In genomic region chr2:30464411-30464810, GRCm38 (mm10) we compare ENCODE assay signal across 8 mouse cellular contexts. TPM values are rescaled to one million over a fixed set of nuclear protein-coding genes. Genes with fewer than 3 reads are reported as not detected.
DNase-seq lines count a peak whose midpoint lies in the region; ATAC-seq and TF ChIP-seq lines count a peak whose summit lies in the region.

No protein-coding gene starts in this region.

- TF ChIP-seq EP300 in CH12.LX (IDR thresholded peaks at IDR 0.05; ENCODE audit: low read length), result no peak

- no peak for TF ChIP-seq CTCF in CH12.LX (conservative IDR thresholded peaks at IDR 0.05 in 1 of 2, IDR thresholded peaks at IDR 0.05 in 1 of 2; ENCODE audit: low read depth in 2 of 2, low read length in 2 of 2)

- WGBS in heart, embryonic 10.5 days, result 53% methylated on average over 5 of the region's 5 CpGs
- 72% methylated on average over 5 of the region's 5 CpGs for WGBS in hindbrain, embryonic 11.5 days
- 70% methylated on average over 5 of the region's 5 CpGs for WGBS in midbrain, embryonic 10.5 days

- H3K27ac ChIP-seq in heart, embryonic 10.5 days, result peak overlapping the region; percentile 79
- H3K27ac ChIP-seq in CH12.LX (ENCODE audit: insufficient read depth, low read depth), result no peak overlapping the region
- no peak overlapping the region for H3K27ac ChIP-seq in hindbrain, embryonic 11.5 days (ENCODE audit: low read depth, low read length)
- H3K27ac ChIP-seq in midbrain, embryonic 10.5 days (replicated peaks), result 0 out of 2 replicates have a peak overlapping the region, but pooled peaks have one; percentile 43

- no peak for TF ChIP-seq RAD21 in CH12.LX (IDR thresholded peaks at IDR 0.05; ENCODE audit: low read depth, low read length)

- no peak for DNase-seq in heart, embryonic 10.5 days (ENCODE audit: low spot score)
- DNase-seq in heart, adult 18-20 months, result no peak
- DNase-seq in CH12.LX (ENCODE audit: extremely low read depth), result no peak
- no peak for DNase-seq in hindbrain, embryonic 11.5 days (ENCODE audit: low spot score)
- DNase-seq in midbrain, embryonic 10.5 days (ENCODE audit: low spot score), result no peak
- DNase-seq in embryo, embryonic 10.5 days (ENCODE audit: low spot score), result no peak
- no peak for DNase-seq in c-Kit-positive CD71-positive TER-119-positive erythroid progenitor cells, embryonic 14.5 days (ENCODE audit: low spot score)
- no peak for DNase-seq in cerebellum, postnatal 25 days

- H3K9me3 ChIP-seq in heart, embryonic 10.5 days, result no peaks in the 10 kb centered on the region
- H3K9me3 ChIP-seq in CH12.LX (replicated peaks; ENCODE audit: low read length), result peaks cover 14% of the 10 kb centered on the region
- H3K9me3 ChIP-seq in hindbrain, embryonic 11.5 days (ENCODE audit: control insufficient read depth, low read length), result no peaks in the 10 kb centered on the region
- H3K9me3 ChIP-seq in midbrain, embryonic 10.5 days (replicated peaks), result no peaks in the 10 kb centered on the region

- no peak overlapping the region for H3K4me2 ChIP-seq in CH12.LX (ENCODE audit: insufficient read depth, low read depth, poor library complexity, severe bottlenecking)
- peak overlapping the region; percentile 36 for H3K4me2 ChIP-seq in hindbrain, embryonic 11.5 days (replicated peaks; ENCODE audit: low read depth, low read length)

- dilution Hi-C loops in CH12.LX (cut with MboI; ENCODE audit: extremely low pct_ligation_motif_present, extremely low pct_unique_long_range_greater_than_20kb, low sequenced_read_pairs), result no loop called here

- peaks cover 65% of the 10 kb centered on the region for H3K4me1 ChIP-seq in heart, embryonic 10.5 days
- H3K4me1 ChIP-seq in CH12.LX (ENCODE audit: control insufficient read depth in 1 of 2, insufficient read depth in 2 of 2), result peaks cover 9 to 17% of the 10 kb centered on the region in 2 experiments
- peaks cover 9% of the 10 kb centered on the region for H3K4me1 ChIP-seq in hindbrain, embryonic 11.5 days (replicated peaks; ENCODE audit: control insufficient read depth, insufficient read depth, low read length)
- H3K4me1 ChIP-seq in midbrain, embryonic 10.5 days, result peaks cover 37% of the 10 kb centered on the region

- no peak for ATAC-seq in hindbrain, embryonic 11.5 days (ENCODE audit: low FRiP score)

- H3K36me3 ChIP-seq in heart, embryonic 10.5 days, result 0 out of 2 replicates have a peak, but pooled peaks cover 6% of the 10 kb centered on the region
- H3K36me3 ChIP-seq in CH12.LX (replicated peaks in 1 of 2; ENCODE audit: control insufficient read depth in 1 of 2, insufficient read depth in 1 of 2, low read length in 1 of 2), result no peaks in the 10 kb centered on the region
- no peaks in the 10 kb centered on the region for H3K36me3 ChIP-seq in hindbrain, embryonic 11.5 days (ENCODE audit: control insufficient read depth, insufficient read depth, low read length)
- H3K36me3 ChIP-seq in midbrain, embryonic 10.5 days, result no peaks in the 10 kb centered on the region

- in situ Hi-C loops in CH12.LX (cut with MboI; ENCODE audit: low pct_ligation_motif_present, low pct_unique_long_range_greater_than_20kb, low sequenced_read_pairs), result loop anchor here (10.0 kb wide), 1 partner anchor 250 kb away; no protein-coding TSS in a partner anchor

- no peak for TF ChIP-seq POLR2A in CH12.LX (IDR thresholded peaks at IDR 0.05; ENCODE audit: low read depth, low read length)

- H3K27me3 ChIP-seq in heart, embryonic 10.5 days (ENCODE audit: insufficient read depth, poor library complexity, severe bottlenecking), result peaks cover 9% of the 10 kb centered on the region
- peaks cover 25% of the 10 kb centered on the region for H3K27me3 ChIP-seq in CH12.LX (replicated peaks)
- H3K27me3 ChIP-seq in hindbrain, embryonic 11.5 days (ENCODE audit: control insufficient read depth, insufficient read depth, low read length), result 0 out of 2 replicates have a peak, but pooled peaks cover 2% of the 10 kb centered on the region
- peaks cover 23% of the 10 kb centered on the region for H3K27me3 ChIP-seq in midbrain, embryonic 10.5 days (ENCODE audit: low read depth, poor library complexity, severe bottlenecking)

- peak overlapping the region; percentile 52 for H3K4me3 ChIP-seq in heart, embryonic 10.5 days
- peak overlapping the region in 1 of 3 experiments; percentile 24 for H3K4me3 ChIP-seq in CH12.LX (replicated peaks in 1 of 3; ENCODE audit: low read depth in 2 of 3, low read length in 2 of 3, poor library complexity in 1 of 3)
- H3K4me3 ChIP-seq in hindbrain, embryonic 11.5 days (ENCODE audit: low read depth, low read length), result no peak overlapping the region
- peak overlapping the region; percentile 33 for H3K4me3 ChIP-seq in midbrain, embryonic 10.5 days

- no peaks in the 10 kb centered on the region for H3K79me2 ChIP-seq in CH12.LX (replicated peaks; ENCODE audit: control insufficient read depth, extremely low read depth, insufficient read depth, poor library complexity, severe bottlenecking)

- no peak overlapping the region for H3K9ac ChIP-seq in CH12.LX (ENCODE audit: insufficient read depth, low read depth)
- H3K9ac ChIP-seq in hindbrain, embryonic 11.5 days (ENCODE audit: low read depth, low read length), result no peak overlapping the region

TF ChIP-seq in CH12.LX, 34 proteins besides CTCF, POLR2A, EP300 and RAD21:
- TF ChIP-seq CHD1 (IDR thresholded peaks at IDR 0.05; ENCODE audit: low read depth, low read length) (no peak), SMC3 (IDR thresholded peaks at IDR 0.05; ENCODE audit: low read depth, low read length) (0 out of 2 replicates have a peak, but pooled peaks have one; percentile 0), GABPA (IDR thresholded peaks at IDR 0.05; ENCODE audit: insufficient replicate concordance, low read depth, low read length) (no peak), MAX (IDR thresholded peaks at IDR 0.05; ENCODE audit: low read length) (no peak), NELFE (IDR thresholded peaks at IDR 0.05; ENCODE audit: low read depth, low read length) (no peak), ELF1 (IDR thresholded peaks at IDR 0.05; ENCODE audit: low read depth, low read length) (no peak), ZNF384 (IDR thresholded peaks at IDR 0.05; ENCODE audit: low read depth, low read length) (no peak), JUN (IDR thresholded peaks at IDR 0.05; ENCODE audit: insufficient read depth, low read depth, low read length) (no peak), ZMIZ1 (IDR thresholded peaks at IDR 0.05; ENCODE audit: low read depth, low read length) (peak; percentile 11; the same call in 1 of the 2 replicates), SIN3A (IDR thresholded peaks at IDR 0.05; ENCODE audit: low read length) (0 out of 2 replicates have a peak, but pooled peaks have one; percentile 25), USF1 (IDR thresholded peaks at IDR 0.05; ENCODE audit: low read depth, low read length) (no peak)

RNA-seq across cellular contexts. Expression of gene Ier5l, which starts 9.6 kb away (rescaled TPM):
- polyA plus RNA-seq in heart, embryonic 10.5 days (2016; fragmentation: Nextera tagmentation; extraction: Ambion mirVana), result 1.00 and 2.2 TPM in 2 replicates
- total RNA-seq in heart, adult 18-20 months (2021), result 1 to 10 TPM; 2.6 to 3.2 TPM
- total RNA-seq in CH12.LX (2012; rRNA removed), result 0.98 and 1.1 TPM in 2 replicates
- 0.22 and 0.51 TPM in 2 replicates for total RNA-seq in CH12.LX (2014; rRNA removed)
- 0.31 and 0.33 TPM in 2 replicates for polyA plus RNA-seq in CH12.LX (2012; ENCODE audit: insufficient read length, low read depth)
- 6.3 and 6.8 TPM in 2 replicates for polyA plus RNA-seq in hindbrain, embryonic 11.5 days (2014; fragmentation: Nextera tagmentation; extraction: Ambion mirVana)
- 2.0 and 2.3 TPM in 2 replicates for polyA plus RNA-seq in midbrain, embryonic 10.5 days (2016; fragmentation: Nextera tagmentation; extraction: Ambion mirVana)

RNA-seq across cellular contexts. Expression of gene Ptpa, which starts 48.6 kb away (rescaled TPM):
- polyA plus RNA-seq in heart, embryonic 10.5 days (2016; fragmentation: Nextera tagmentation; extraction: Ambion mirVana), result 129 and 140 TPM in 2 replicates
- 10 to 100 TPM; 81.6 to 96.7 TPM for total RNA-seq in heart, adult 18-20 months (2021)
- total RNA-seq in CH12.LX (2012; rRNA removed) (111 and 120 TPM in 2 replicates), CH12.LX (2014; rRNA removed) (117 and 122 TPM in 2 replicates)
- 190 and 194 TPM in 2 replicates for polyA plus RNA-seq in CH12.LX (2012; ENCODE audit: insufficient read length, low read depth)
- polyA plus RNA-seq in hindbrain, embryonic 11.5 days (2014; fragmentation: Nextera tagmentation; extraction: Ambion mirVana), result 55.4 and 62.8 TPM in 2 replicates
- 151 and 152 TPM in 2 replicates for polyA plus RNA-seq in midbrain, embryonic 10.5 days (2016; fragmentation: Nextera tagmentation; extraction: Ambion mirVana)

RNA-seq across cellular contexts. Expression of gene Crat, which starts 48.8 kb away (rescaled TPM):
- polyA plus RNA-seq in heart, embryonic 10.5 days (2016; fragmentation: Nextera tagmentation; extraction: Ambion mirVana), result 36.1 and 55.2 TPM in 2 replicates
- 100 to 1,000 TPM; 507 to 509 TPM for total RNA-seq in heart, adult 18-20 months (2021)
- total RNA-seq in CH12.LX (2012; rRNA removed) (3.6 and 4.5 TPM in 2 replicates), CH12.LX (2014; rRNA removed) (1.3 and 1.7 TPM in 2 replicates)
- polyA plus RNA-seq in CH12.LX (2012; ENCODE audit: insufficient read length, low read depth), result 2.8 and 4.2 TPM in 2 replicates
- 21.5 and 27.5 TPM in 2 replicates for polyA plus RNA-seq in hindbrain, embryonic 11.5 days (2014; fragmentation: Nextera tagmentation; extraction: Ambion mirVana)
- polyA plus RNA-seq in midbrain, embryonic 10.5 days (2016; fragmentation: Nextera tagmentation; extraction: Ambion mirVana), result 22.5 and 23.7 TPM in 2 replicates

Comparison
In these comparisons a context has a peak if more than half of its experiments do, and no peak if none do; other contexts are left out.
1. H3K27ac ChIP-seq: peak in heart, embryonic 10.5 days (single experiment) and midbrain, embryonic 10.5 days (single experiment); none in CH12.LX (single experiment) and hindbrain, embryonic 11.5 days (single experiment).